Mouse (Mus musculus): ENCODE results near the gene Ddx3x. TPM values are rescaled to one million over a fixed set of nuclear protein-coding genes. Genes with fewer than 3 reads are reported as not detected.

The Ddx3x gene
- polyA plus RNA-seq, 1 experiment from 2014 or later: 178 TPM

DNA sequence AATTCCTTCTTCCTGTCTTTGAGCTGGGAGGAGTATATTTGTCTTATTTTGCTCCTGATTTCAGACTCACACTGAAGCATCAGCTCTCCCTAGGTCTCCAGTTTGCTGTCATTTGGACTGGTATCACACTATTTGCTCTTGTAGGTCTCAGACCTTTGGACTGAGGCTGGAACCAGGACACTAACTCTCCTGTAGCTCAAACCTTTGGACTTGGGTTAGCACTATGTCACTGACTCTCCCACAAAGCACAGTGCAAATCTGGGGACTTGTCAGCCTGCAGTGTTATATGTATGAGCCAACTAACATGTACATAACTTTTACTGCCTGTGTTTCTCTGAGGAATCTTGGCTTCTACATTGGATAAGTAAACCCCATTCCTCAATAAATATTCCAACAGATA, 36.2 kb upstream of the Ddx3x start:
- Histone ChIP-seq H3K4me1 (peaks cover 19% of the 10 kb centered on the region), H3K4me3 (no peak overlapping the region), H3K27me3 (ENCODE audit: low read depth, poor library complexity, severe bottlenecking) (peaks cover 85% of the 10 kb centered on the region), H3K27ac (no peak overlapping the region), H3K36me3 (no peaks in the 10 kb centered on the region), H3K9me3 (replicated peaks) (no peaks in the 10 kb centered on the region)
- no peak for DNase-seq (ENCODE audit: low spot score)

DNA sequence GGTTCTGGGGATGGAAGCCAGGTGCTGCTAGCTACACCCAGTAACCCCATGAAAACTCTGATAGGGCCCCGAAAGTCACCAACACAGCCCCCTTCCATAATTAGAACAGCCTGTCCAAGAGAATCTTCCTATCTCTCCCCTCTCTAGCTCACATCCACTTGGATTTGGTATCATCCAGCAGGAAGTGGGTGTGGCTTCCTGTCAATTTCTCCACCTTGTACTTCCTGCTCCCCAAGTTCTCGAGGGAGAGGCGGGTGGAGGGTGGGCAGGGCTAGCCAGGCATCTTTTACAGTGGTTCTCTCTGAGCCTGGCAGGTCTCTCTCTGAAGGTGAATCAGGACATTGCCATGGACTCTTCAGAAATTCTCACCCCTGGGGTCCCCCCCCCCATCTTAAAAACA, 35.7 kb upstream of the Ddx3x start:
- H3K27ac ChIP-seq: 0 out of 2 replicates have a peak overlapping the region, but pooled peaks have one; percentile 19
- no peak overlapping the region for H3K4me3 ChIP-seq
- no peak for DNase-seq (ENCODE audit: low spot score)
- WGBS: 67% methylated on average over 3 of the region's 3 CpGs
- H3K36me3 ChIP-seq: no peaks in the 10 kb centered on the region
- peaks cover 83% of the 10 kb centered on the region for H3K27me3 ChIP-seq (ENCODE audit: low read depth, poor library complexity, severe bottlenecking)
- H3K9me3 ChIP-seq (replicated peaks): no peaks in the 10 kb centered on the region
- peaks cover 19% of the 10 kb centered on the region for H3K4me1 ChIP-seq

DNA sequence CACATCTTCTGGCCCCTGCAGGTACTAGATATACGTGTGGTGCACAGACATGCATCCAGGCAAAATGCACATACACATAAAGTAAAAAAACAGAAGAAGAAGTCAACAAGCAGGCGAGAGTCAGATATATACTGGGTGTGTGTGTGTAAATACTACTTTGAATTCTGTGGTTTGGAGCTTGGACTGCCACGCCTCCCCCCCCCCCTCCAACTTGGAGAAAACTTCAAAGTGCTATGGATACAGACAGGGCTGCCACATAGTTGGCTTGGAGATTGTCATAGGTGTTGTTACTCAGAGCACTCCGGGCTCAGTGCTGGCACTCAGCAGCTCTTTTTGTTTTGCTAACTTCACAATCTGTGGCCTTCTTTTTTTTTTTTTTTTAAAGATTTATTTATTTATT, 29.1 kb upstream of the Ddx3x start:
- H3K9me3 ChIP-seq (replicated peaks): no peaks in the 10 kb centered on the region
- WGBS: 78% methylated on average over 4 of the region's 4 CpGs
- H3K4me3 ChIP-seq: no peak overlapping the region
- H3K27me3 ChIP-seq (ENCODE audit: low read depth, poor library complexity, severe bottlenecking): peaks cover 67% of the 10 kb centered on the region
- H3K27ac ChIP-seq: no peak overlapping the region
- H3K36me3 ChIP-seq: no peaks in the 10 kb centered on the region
- DNase-seq (ENCODE audit: low spot score): no peak
- no peaks in the 10 kb centered on the region for H3K4me1 ChIP-seq

DNA sequence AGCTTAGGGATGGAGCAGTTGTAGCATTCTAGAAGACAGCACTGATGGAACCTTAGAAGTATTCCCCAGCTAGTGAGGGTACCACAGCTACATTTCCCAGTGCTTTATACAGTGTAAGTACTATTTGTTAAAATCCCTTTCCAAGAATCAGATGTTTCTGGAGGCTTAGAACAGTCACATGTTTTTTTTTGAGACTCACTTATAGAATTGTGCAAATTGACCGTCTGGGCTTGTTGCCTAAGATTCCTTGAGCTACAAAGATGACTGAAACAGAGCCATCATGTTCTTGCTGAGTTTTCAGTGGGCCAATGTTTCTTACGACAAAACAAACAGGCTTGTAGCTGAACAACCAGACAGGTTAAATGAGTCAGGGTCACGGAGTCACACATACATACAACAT, 26.5 kb upstream of the Ddx3x start:
- Histone ChIP-seq H3K27ac (no peak overlapping the region), H3K9me3 (replicated peaks) (no peaks in the 10 kb centered on the region), H3K36me3 (no peaks in the 10 kb centered on the region), H3K4me3 (no peak overlapping the region), H3K27me3 (ENCODE audit: low read depth, poor library complexity, severe bottlenecking) (peaks cover 53% of the 10 kb centered on the region), H3K4me1 (no peaks in the 10 kb centered on the region)
- DNase-seq (ENCODE audit: low spot score): no peak
- WGBS: 86% methylated on average over 3 of the region's 3 CpGs

DNA sequence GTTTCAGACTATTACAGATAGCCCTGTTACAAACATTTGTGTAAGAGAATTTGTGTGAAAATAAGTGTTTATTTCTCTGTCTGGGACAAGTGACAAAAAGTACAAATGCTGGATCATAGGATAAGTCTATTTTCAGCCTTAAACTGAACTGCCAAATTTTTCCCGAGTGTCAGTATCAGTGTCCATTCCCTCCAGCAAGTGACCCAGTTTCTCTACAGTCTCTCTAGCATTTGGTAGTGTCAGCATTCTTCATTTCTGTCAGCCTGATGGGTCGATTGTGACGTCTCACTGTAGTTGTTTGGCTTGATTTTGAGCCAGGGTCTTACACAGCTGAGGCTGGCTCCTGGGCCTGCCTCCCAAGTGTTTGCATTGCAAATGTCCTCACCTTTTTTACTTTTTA, 17.4 kb upstream of the Ddx3x start:
- Histone ChIP-seq H3K9me3 (replicated peaks) (no peaks in the 10 kb centered on the region), H3K27ac (no peak overlapping the region), H3K4me1 (no peaks in the 10 kb centered on the region), H3K36me3 (no peaks in the 10 kb centered on the region), H3K27me3 (ENCODE audit: low read depth, poor library complexity, severe bottlenecking) (peaks cover 41% of the 10 kb centered on the region; the same call in 1 of the 2 replicates), H3K4me3 (no peak overlapping the region)
- DNase-seq (ENCODE audit: low spot score): no peak
- 72% methylated on average over 3 of the region's 3 CpGs for WGBS

DNA sequence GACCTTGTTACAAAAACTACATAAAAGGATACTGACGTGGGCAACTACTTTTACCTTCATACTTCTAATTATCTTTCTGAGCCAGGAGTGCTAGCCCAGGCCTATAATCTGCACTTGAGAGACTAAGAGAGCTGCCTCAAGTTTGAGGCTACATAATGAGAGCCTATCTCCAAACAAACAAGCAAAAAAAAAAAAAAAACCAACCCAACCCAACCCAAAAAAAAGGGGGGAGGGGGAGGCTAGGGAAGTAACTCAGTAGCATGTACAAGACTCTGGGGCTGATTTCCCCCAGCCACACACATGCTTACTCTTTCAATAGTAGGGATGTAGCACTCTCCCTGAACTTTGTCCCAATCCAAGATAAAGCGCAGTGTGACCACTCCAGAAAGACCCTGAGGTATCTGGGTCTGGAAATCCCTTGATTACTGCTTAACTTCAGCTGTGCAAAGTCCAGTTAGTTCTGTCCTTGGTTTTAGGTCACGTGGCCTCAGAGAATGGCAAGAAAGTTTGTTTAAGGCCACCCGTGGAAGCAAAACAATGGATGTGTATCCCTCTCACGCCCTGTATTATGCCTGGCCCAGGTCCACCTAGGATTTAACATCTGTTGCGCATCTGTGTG, 5.1 kb upstream of the Ddx3x start:
- DNase-seq (ENCODE audit: low spot score): no peak
- H3K27me3 ChIP-seq (ENCODE audit: low read depth, poor library complexity, severe bottlenecking): peaks cover 60% of the 10 kb centered on the region
- 82% methylated on average over 6 of the region's 6 CpGs for WGBS
- no peak overlapping the region for H3K27ac ChIP-seq
- 0 out of 2 replicates have a peak, but pooled peaks cover 2% of the 10 kb centered on the region for H3K4me1 ChIP-seq
- H3K4me3 ChIP-seq: no peak overlapping the region
- no peaks in the 10 kb centered on the region for H3K9me3 ChIP-seq (replicated peaks)
- no peaks in the 10 kb centered on the region for H3K36me3 ChIP-seq

DNA sequence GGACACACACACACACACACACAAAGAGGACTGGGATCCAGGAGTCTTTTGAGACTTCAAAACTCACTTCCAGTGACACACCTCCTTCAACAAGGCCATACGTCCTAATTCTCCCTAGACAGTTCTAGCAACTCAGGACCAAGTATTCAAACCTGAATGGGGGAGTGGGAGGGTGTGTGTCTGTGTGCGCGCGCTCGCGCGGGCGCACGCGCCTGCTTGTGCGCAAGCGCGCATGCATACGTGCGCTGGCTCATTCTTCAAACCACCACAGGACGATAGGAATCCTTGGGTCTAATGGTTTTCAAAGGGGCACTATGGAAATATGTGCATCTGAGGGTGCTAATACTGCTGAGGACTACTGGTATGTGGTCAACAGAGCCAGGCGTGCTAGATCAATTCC, 1.8 kb upstream of the Ddx3x start:
- 81% methylated on average over 17 of the region's 17 CpGs for WGBS
- Histone ChIP-seq H3K4me3 (no peak overlapping the region), H3K36me3 (peaks cover 10% of the 10 kb centered on the region), H3K9me3 (replicated peaks) (no peaks in the 10 kb centered on the region), H3K4me1 (peaks cover 7% of the 10 kb centered on the region; the same call in 1 of the 2 replicates), H3K27ac (no peak overlapping the region; the same call in 1 of the 2 replicates), H3K27me3 (ENCODE audit: low read depth, poor library complexity, severe bottlenecking) (peaks cover 40% of the 10 kb centered on the region)
- no peak for DNase-seq (ENCODE audit: low spot score)

DNA sequence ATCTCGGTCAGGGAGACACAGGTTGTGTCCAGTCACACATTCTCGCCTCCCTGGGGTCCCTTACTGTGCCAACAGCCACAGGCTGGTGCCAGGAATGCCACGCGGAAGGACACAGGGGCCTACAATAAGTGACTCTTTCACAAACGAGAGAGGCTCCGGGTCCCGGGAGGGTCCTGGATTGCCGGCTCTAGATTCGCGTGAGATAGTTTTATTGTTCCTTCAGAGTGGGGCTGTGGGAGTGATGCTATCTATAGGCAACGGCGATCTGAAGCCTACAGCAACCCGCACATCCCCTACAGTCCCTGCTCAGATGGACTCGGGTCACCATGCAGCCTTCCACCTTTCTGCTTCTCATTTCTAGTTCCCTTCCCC, 747 bp upstream of the Ddx3x start:
- no peaks in the 10 kb centered on the region for H3K9me3 ChIP-seq (replicated peaks)
- WGBS: 5% methylated on average over 14 of the region's 14 CpGs
- peaks cover 20% of the 10 kb centered on the region for H3K36me3 ChIP-seq
- H3K27me3 ChIP-seq (ENCODE audit: low read depth, poor library complexity, severe bottlenecking): peaks cover 32% of the 10 kb centered on the region
- H3K4me3 ChIP-seq: peak overlapping the region; percentile 85
- no peak for DNase-seq (ENCODE audit: low spot score)
- peak overlapping the region; percentile 99 for H3K27ac ChIP-seq
- peaks cover 7% of the 10 kb centered on the region; the same call in 1 of the 2 replicates for H3K4me1 ChIP-seq

DNA sequence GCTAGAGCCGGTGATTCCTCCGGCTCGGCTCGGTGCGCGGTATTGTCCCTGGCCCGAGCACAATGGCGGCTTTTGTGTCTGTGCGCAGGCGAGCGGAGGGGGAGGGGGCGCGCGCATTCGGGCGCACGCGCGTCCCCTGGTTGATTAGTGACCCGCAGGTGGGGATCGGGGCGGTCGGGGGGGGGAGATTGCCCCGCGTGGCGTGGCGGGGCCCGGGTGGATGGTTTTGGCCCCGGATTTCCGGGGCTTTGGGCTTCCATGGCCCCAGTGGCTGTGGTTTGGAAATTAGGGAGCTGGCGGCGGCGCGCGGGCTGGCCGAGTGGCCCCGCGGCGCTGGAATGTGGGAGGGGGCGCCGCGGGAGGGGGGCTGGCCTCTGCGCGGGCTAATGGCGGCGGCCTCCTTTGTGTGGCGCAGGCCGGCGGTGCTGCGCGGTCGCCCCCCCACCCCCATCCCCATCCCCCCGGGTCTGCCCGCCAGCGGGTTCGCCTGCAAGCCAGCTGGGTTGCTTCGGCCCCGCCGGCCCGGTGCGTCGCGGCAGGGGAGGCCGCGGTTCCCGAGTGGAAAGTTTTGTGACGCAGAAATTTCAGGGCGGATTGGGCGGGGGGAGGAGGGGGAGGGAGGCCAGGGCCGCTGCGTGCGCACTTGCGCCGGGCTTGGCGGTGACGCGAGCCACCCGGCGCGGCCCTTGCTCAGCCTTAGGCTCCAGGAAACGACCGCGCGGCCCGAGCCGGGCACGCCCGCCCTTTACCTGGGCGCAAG, 739 bp downstream of the Ddx3x start:
- no peaks in the 10 kb centered on the region for H3K9me3 ChIP-seq (replicated peaks)
- WGBS: under 1% methylated on average over 61 of the region's 89 CpGs
- peaks cover 7% of the 10 kb centered on the region; the same call in 1 of the 2 replicates for H3K4me1 ChIP-seq
- peak overlapping the region; percentile 99 for H3K27ac ChIP-seq
- H3K4me3 ChIP-seq: peak overlapping the region; percentile 85
- H3K27me3 ChIP-seq (ENCODE audit: low read depth, poor library complexity, severe bottlenecking): peaks cover 19% of the 10 kb centered on the region; the same call in 1 of the 2 replicates
- DNase-seq (ENCODE audit: low spot score): peak; percentile 79
- peaks cover 35% of the 10 kb centered on the region for H3K36me3 ChIP-seq

DNA sequence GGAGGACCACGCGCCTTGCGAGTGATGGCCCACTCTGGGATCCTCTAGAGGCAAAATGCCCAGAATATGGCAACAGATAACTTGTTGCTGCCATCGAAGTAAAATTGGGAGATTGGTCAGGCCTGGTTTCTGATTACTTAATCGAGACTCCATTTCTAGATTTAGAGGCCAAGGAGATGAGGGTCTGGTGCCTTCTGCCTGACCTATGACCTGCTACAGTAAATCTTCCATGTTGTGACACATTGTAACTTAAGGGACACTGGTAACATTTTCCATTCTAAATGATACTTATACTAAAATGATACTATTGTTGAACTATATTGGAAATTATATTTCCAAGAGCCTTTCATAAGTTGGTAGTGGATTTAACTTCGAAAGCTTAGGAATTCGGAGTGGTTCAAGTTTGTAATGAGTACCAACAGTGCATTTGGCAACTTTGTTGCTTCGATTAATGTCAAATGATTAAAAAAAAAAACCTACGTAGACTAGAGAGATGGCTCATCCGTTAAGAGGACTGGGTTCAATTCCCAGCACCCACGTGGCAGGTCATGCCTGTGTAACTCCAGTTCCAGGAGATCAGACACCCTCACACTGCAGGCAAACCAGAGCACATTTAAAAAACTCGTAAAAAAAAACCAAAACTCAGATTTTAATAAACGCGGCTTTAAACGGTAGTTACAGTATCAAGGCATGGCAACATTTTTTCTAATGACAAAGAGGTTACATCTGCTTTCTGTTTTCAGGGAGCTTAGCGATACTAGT, 1.5 kb downstream of the Ddx3x start:
- DNase-seq (ENCODE audit: low spot score): no peak
- Histone ChIP-seq H3K4me3 (peak overlapping the region; percentile 85), H3K36me3 (peaks cover 43% of the 10 kb centered on the region), H3K4me1 (peaks cover 7% of the 10 kb centered on the region; the same call in 1 of the 2 replicates), H3K27me3 (ENCODE audit: low read depth, poor library complexity, severe bottlenecking) (peaks cover 11% of the 10 kb centered on the region; the same call in 1 of the 2 replicates), H3K9me3 (replicated peaks) (no peaks in the 10 kb centered on the region), H3K27ac (peak overlapping the region; percentile 99)
- 8% methylated on average over 16 of the region's 16 CpGs for WGBS

DNA sequence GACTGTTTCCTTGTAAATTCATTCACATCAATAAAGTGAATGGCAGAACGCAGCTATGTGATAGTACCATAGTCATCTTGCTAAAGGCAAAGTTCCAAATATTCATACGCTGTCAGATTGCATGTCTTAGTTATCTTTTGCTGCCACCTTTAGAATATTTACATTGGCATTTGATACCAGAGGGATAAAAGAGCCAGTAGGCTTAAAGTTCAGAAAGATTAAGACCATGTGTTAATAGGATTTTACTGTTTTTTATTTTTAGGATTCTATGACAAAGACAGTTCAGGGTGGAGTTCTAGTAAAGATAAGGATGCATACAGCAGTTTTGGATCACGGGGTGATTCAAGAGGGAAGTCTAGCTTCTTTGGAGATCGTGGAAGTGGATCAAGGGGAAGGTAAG, 5.0 kb downstream of the Ddx3x start:
- Histone ChIP-seq H3K27me3 (ENCODE audit: low read depth, poor library complexity, severe bottlenecking) (no peaks in the 10 kb centered on the region), H3K4me1 (peaks cover 5% of the 10 kb centered on the region; the same call in 1 of the 2 replicates), H3K4me3 (no peak overlapping the region), H3K36me3 (peaks cover 78% of the 10 kb centered on the region), H3K9me3 (replicated peaks) (no peaks in the 10 kb centered on the region), H3K27ac (no peak overlapping the region)
- DNase-seq (ENCODE audit: low spot score): no peak
- 94% methylated on average over 4 of the region's 4 CpGs for WGBS

DNA sequence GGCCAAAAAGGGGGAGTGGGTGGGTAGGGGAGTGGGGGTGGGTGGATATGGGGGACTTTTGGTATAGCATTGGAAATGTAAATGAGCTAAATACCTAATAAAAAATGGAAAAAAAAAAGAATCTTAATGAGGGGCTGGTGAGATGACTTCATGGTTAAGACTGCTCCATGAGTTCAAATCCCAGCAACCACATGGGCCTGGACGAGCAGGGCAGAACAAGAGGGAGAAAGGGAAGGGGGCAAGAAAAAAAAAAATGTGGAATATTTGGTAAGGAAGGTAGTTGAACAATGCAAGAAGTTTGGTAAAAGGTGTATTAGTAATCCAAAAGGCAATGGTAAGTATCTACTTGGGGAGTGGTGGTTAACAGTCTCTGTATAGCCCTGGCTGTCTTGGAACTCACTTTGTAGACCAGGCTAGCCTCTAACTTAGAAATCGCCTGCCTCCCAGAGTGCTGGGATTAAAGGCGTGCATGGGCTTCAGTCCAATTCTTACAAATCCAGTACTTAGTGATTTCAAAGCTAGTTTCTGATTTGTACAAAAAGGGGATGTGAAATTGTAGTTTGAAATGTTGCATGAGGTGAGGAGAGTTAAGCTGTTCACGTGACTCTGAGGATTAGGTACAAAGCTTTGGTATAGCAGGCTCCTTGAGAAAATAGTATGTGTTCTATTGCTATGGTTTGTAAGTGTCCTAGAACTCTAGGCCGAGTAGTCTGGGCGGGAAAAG, 13.9 kb downstream of the Ddx3x start:
- 52% methylated on average over 6 of the region's 6 CpGs for WGBS
- H3K4me3 ChIP-seq: no peak overlapping the region
- H3K4me1 ChIP-seq: no peaks in the 10 kb centered on the region
- no peak for DNase-seq (ENCODE audit: low spot score)
- no peaks in the 10 kb centered on the region for H3K9me3 ChIP-seq (replicated peaks)
- H3K36me3 ChIP-seq: peaks cover 34% of the 10 kb centered on the region
- H3K27ac ChIP-seq: no peak overlapping the region
- 0 out of 2 replicates have a peak, but pooled peaks cover 5% of the 10 kb centered on the region for H3K27me3 ChIP-seq (ENCODE audit: low read depth, poor library complexity, severe bottlenecking)
